Mouse (Mus musculus): ENCODE measurements at regions not wholly inside any gene's neighbourhood (a gene's known extent, or its start where the extent isn't known, plus 50 kb on each side); places are given as distances from the start of the nearest gene placed in this dataset.

GRCm38 (mm10) chr2:81251321-81251720 is 634.3 kb downstream of the Nup35 start:
- H3K4me2 ChIP-seq (ENCODE audit: low read length): no peak overlapping the region
- ATAC-seq (ENCODE audit: low FRiP score, low TSS enrichment) (no peak), DNase-seq (no peak)
- H3K36me3 ChIP-seq (ENCODE audit: control insufficient read depth, insufficient read depth, low read length): no peaks in the 10 kb centered on the region
- no peaks in the 10 kb centered on the region for H3K4me1 ChIP-seq (ENCODE audit: control insufficient read depth, insufficient read depth, low read length)
- no peak overlapping the region for H3K9ac ChIP-seq (replicated peaks; ENCODE audit: low read length)
- H3K27me3 ChIP-seq (ENCODE audit: control insufficient read depth, insufficient read depth, low read length): no peaks in the 10 kb centered on the region
- WGBS: 100% methylated on average over 2 of the region's 2 CpGs
- H3K27ac ChIP-seq (replicated peaks; ENCODE audit: low read depth, low read length): no peak overlapping the region
- H3K9me3 ChIP-seq (ENCODE audit: control insufficient read depth, low read length): no peaks in the 10 kb centered on the region
- H3K4me3 ChIP-seq (replicated peaks; ENCODE audit: low read depth, low read length): no peak overlapping the region

- Histone ChIP-seq H3K4me1 (ENCODE audit: control insufficient read depth, insufficient read depth, low read length) (no peaks in the 10 kb centered on the region), H3K27me3 (ENCODE audit: control insufficient read depth, insufficient read depth, low read length) (no peaks in the 10 kb centered on the region), H3K4me3 (replicated peaks; ENCODE audit: low read depth, low read length) (no peak overlapping the region), H3K9ac (replicated peaks; ENCODE audit: low read length) (no peak overlapping the region), H3K27ac (replicated peaks; ENCODE audit: low read depth, low read length) (no peak overlapping the region), H3K36me3 (ENCODE audit: control insufficient read depth, insufficient read depth, low read length) (no peaks in the 10 kb centered on the region), H3K9me3 (ENCODE audit: control insufficient read depth, low read length) (no peaks in the 10 kb centered on the region), H3K4me2 (ENCODE audit: low read length) (no peak overlapping the region)
- 90% methylated on average over 4 of the region's 4 CpGs for WGBS
- DNase-seq (no peak), ATAC-seq (ENCODE audit: low FRiP score, low TSS enrichment) (no peak)
Measured at GRCm38 (mm10) chr2:81262056-81262765, 645.2 kb downstream of the Nup35 start.

GRCm38 (mm10) chr2:81269245-81269880 is 652.3 kb downstream of the Nup35 start:
- Histone ChIP-seq H3K27ac (replicated peaks; ENCODE audit: low read depth, low read length) (0 out of 2 replicates have a peak overlapping the region, but pooled peaks have one; percentile 6), H3K4me3 (replicated peaks; ENCODE audit: low read depth, low read length) (no peak overlapping the region), H3K27me3 (ENCODE audit: control insufficient read depth, insufficient read depth, low read length) (no peaks in the 10 kb centered on the region), H3K4me2 (ENCODE audit: low read length) (no peak overlapping the region), H3K4me1 (ENCODE audit: control insufficient read depth, insufficient read depth, low read length) (no peaks in the 10 kb centered on the region), H3K9me3 (ENCODE audit: control insufficient read depth, low read length) (no peaks in the 10 kb centered on the region), H3K36me3 (ENCODE audit: control insufficient read depth, insufficient read depth, low read length) (no peaks in the 10 kb centered on the region), H3K9ac (replicated peaks; ENCODE audit: low read length) (no peak overlapping the region)
- DNase-seq: peak; percentile 64
- ATAC-seq (ENCODE audit: low FRiP score, low TSS enrichment): peak; percentile 50; the same call in 1 of the 2 replicates
- 28% methylated on average over 3 of the region's 3 CpGs for WGBS

GRCm38 (mm10) chr2:81270914-81271313 is 653.9 kb downstream of the Nup35 start:
- Histone ChIP-seq H3K4me3 (replicated peaks; ENCODE audit: low read depth, low read length) (no peak overlapping the region), H3K27me3 (ENCODE audit: control insufficient read depth, insufficient read depth, low read length) (no peaks in the 10 kb centered on the region), H3K4me2 (ENCODE audit: low read length) (no peak overlapping the region), H3K9me3 (ENCODE audit: control insufficient read depth, low read length) (no peaks in the 10 kb centered on the region), H3K4me1 (ENCODE audit: control insufficient read depth, insufficient read depth, low read length) (no peaks in the 10 kb centered on the region), H3K27ac (replicated peaks; ENCODE audit: low read depth, low read length) (no peak overlapping the region), H3K36me3 (ENCODE audit: control insufficient read depth, insufficient read depth, low read length) (no peaks in the 10 kb centered on the region), H3K9ac (replicated peaks; ENCODE audit: low read length) (no peak overlapping the region)
- 89% methylated on average over 1 of the region's 1 CpGs for WGBS
- DNase-seq: no peak
- no peak for ATAC-seq (ENCODE audit: low FRiP score, low TSS enrichment)

GRCm38 (mm10) chr2:81272536-81272935 is 655.5 kb downstream of the Nup35 start:
- no peak overlapping the region for H3K9ac ChIP-seq (replicated peaks; ENCODE audit: low read length)
- no peaks in the 10 kb centered on the region for H3K36me3 ChIP-seq (ENCODE audit: control insufficient read depth, insufficient read depth, low read length)
- H3K4me2 ChIP-seq (ENCODE audit: low read length): no peak overlapping the region
- no peaks in the 10 kb centered on the region for H3K27me3 ChIP-seq (ENCODE audit: control insufficient read depth, insufficient read depth, low read length)
- no peak overlapping the region for H3K4me3 ChIP-seq (replicated peaks; ENCODE audit: low read depth, low read length)
- H3K9me3 ChIP-seq (ENCODE audit: control insufficient read depth, low read length): no peaks in the 10 kb centered on the region
- no peak for ATAC-seq (ENCODE audit: low FRiP score, low TSS enrichment)
- no peaks in the 10 kb centered on the region for H3K4me1 ChIP-seq (ENCODE audit: control insufficient read depth, insufficient read depth, low read length)
- DNase-seq: no peak
- H3K27ac ChIP-seq (replicated peaks; ENCODE audit: low read depth, low read length): no peak overlapping the region

GRCm38 (mm10) chr2:81287414-81287813 is 670.4 kb downstream of the Nup35 start:
- H3K27me3 ChIP-seq (ENCODE audit: control insufficient read depth, insufficient read depth, low read length): no peaks in the 10 kb centered on the region
- H3K36me3 ChIP-seq (ENCODE audit: control insufficient read depth, insufficient read depth, low read length): no peaks in the 10 kb centered on the region
- H3K9ac ChIP-seq (replicated peaks; ENCODE audit: low read length): no peak overlapping the region
- DNase-seq (no peak), ATAC-seq (ENCODE audit: low FRiP score, low TSS enrichment) (no peak)
- 84% methylated on average over 3 of the region's 3 CpGs for WGBS
- H3K9me3 ChIP-seq (ENCODE audit: control insufficient read depth, low read length): no peaks in the 10 kb centered on the region
- no peaks in the 10 kb centered on the region for H3K4me1 ChIP-seq (ENCODE audit: control insufficient read depth, insufficient read depth, low read length)
- no peak overlapping the region for H3K4me2 ChIP-seq (ENCODE audit: low read length)
- no peak overlapping the region for H3K27ac ChIP-seq (replicated peaks; ENCODE audit: low read depth, low read length)
- no peak overlapping the region for H3K4me3 ChIP-seq (replicated peaks; ENCODE audit: low read depth, low read length)

- Histone ChIP-seq H3K4me3 (replicated peaks; ENCODE audit: low read depth, low read length) (no peak overlapping the region), H3K4me2 (ENCODE audit: low read length) (no peak overlapping the region), H3K4me1 (ENCODE audit: control insufficient read depth, insufficient read depth, low read length) (no peaks in the 10 kb centered on the region), H3K36me3 (ENCODE audit: control insufficient read depth, insufficient read depth, low read length) (no peaks in the 10 kb centered on the region), H3K27ac (replicated peaks; ENCODE audit: low read depth, low read length) (no peak overlapping the region), H3K9me3 (ENCODE audit: control insufficient read depth, low read length) (no peaks in the 10 kb centered on the region), H3K9ac (replicated peaks; ENCODE audit: low read length) (no peak overlapping the region), H3K27me3 (ENCODE audit: control insufficient read depth, insufficient read depth, low read length) (no peaks in the 10 kb centered on the region)
- WGBS: 82% methylated on average over 3 of the region's 3 CpGs
- ATAC-seq (ENCODE audit: low FRiP score, low TSS enrichment) (no peak), DNase-seq (no peak)
Measured at GRCm38 (mm10) chr2:81328648-81329047, 711.6 kb downstream of the Nup35 start.

- Histone ChIP-seq H3K4me2 (ENCODE audit: low read length) (no peak overlapping the region), H3K36me3 (ENCODE audit: control insufficient read depth, insufficient read depth, low read length) (no peaks in the 10 kb centered on the region), H3K9me3 (ENCODE audit: control insufficient read depth, low read length) (no peaks in the 10 kb centered on the region), H3K27me3 (ENCODE audit: control insufficient read depth, insufficient read depth, low read length) (no peaks in the 10 kb centered on the region), H3K4me3 (replicated peaks; ENCODE audit: low read depth, low read length) (no peak overlapping the region), H3K27ac (replicated peaks; ENCODE audit: low read depth, low read length) (no peak overlapping the region), H3K9ac (replicated peaks; ENCODE audit: low read length) (no peak overlapping the region), H3K4me1 (ENCODE audit: control insufficient read depth, insufficient read depth, low read length) (no peaks in the 10 kb centered on the region)
- ATAC-seq (ENCODE audit: low FRiP score, low TSS enrichment) (no peak), DNase-seq (no peak)
- WGBS: 86% methylated on average over 2 of the region's 2 CpGs
Measured at GRCm38 (mm10) chr2:81336982-81337381, 716.0 kb upstream of the Zfp804a start.

GRCm38 (mm10) chr2:81340417-81340816 is 712.6 kb upstream of the Zfp804a start:
- Histone ChIP-seq H3K27me3 (ENCODE audit: control insufficient read depth, insufficient read depth, low read length) (no peaks in the 10 kb centered on the region), H3K27ac (replicated peaks; ENCODE audit: low read depth, low read length) (no peak overlapping the region), H3K4me3 (replicated peaks; ENCODE audit: low read depth, low read length) (no peak overlapping the region), H3K36me3 (ENCODE audit: control insufficient read depth, insufficient read depth, low read length) (no peaks in the 10 kb centered on the region), H3K9me3 (ENCODE audit: control insufficient read depth, low read length) (no peaks in the 10 kb centered on the region), H3K4me1 (ENCODE audit: control insufficient read depth, insufficient read depth, low read length) (no peaks in the 10 kb centered on the region), H3K9ac (replicated peaks; ENCODE audit: low read length) (no peak overlapping the region), H3K4me2 (ENCODE audit: low read length) (no peak overlapping the region)
- ATAC-seq (ENCODE audit: low FRiP score, low TSS enrichment) (no peak), DNase-seq (peak; percentile 38)
- 29% methylated on average over 2 of the region's 2 CpGs for WGBS

All from midbrain, embryonic 14.5 days (tissue).